8 mouse cellular contexts compared by ENCODE assay signal in genomic region chr16:22162066-22162511, GRCm38 (mm10). TPM values are rescaled to one million over a fixed set of nuclear protein-coding genes. Genes with fewer than 3 reads are reported as not detected.
DNase-seq lines count a peak whose midpoint lies in the region; ATAC-seq and TF ChIP-seq lines count a peak whose summit lies in the region.

No protein-coding gene starts in this region.

- no peak overlapping the region for H3K27ac ChIP-seq in cerebellum, adult 2 months (ENCODE audit: insufficient read depth, low read length)
- H3K27ac ChIP-seq in neural tube, embryonic 11.5 days (ENCODE audit: low read depth, low read length) = peak overlapping the region; percentile 91
- peak overlapping the region; percentile 52 for H3K27ac ChIP-seq in liver, embryonic 11.5 days (ENCODE audit: low read depth, low read length)
- H3K27ac ChIP-seq in stomach, embryonic 15.5 days = peak overlapping the region; percentile 93

- peak overlapping the region; percentile 91 for H3K4me2 ChIP-seq in neural tube, embryonic 11.5 days (ENCODE audit: low read depth)
- peak overlapping the region; percentile 64 for H3K4me2 ChIP-seq in liver, embryonic 11.5 days
- peak overlapping the region; percentile 82 for H3K4me2 ChIP-seq in stomach, embryonic 15.5 days

- H3K27me3 ChIP-seq in cerebellum, adult 2 months (ENCODE audit: control insufficient read depth, insufficient read depth, low read length) = peaks cover 8% of the 10 kb centered on the region; the same call in 1 of the 2 replicates
- H3K27me3 ChIP-seq in neural tube, embryonic 11.5 days (ENCODE audit: control insufficient read depth, insufficient read depth, low read length) = no peaks in the 10 kb centered on the region
- peaks cover 43% of the 10 kb centered on the region for H3K27me3 ChIP-seq in liver, embryonic 11.5 days (replicated peaks; ENCODE audit: control insufficient read depth, insufficient read depth, low read length)
- H3K27me3 ChIP-seq in stomach, embryonic 15.5 days (replicated peaks) = no peaks in the 10 kb centered on the region

- ATAC-seq in neural tube, embryonic 11.5 days (ENCODE audit: insufficient read depth, low FRiP score, low TSS enrichment) = peak; percentile 23
- ATAC-seq in liver, embryonic 11.5 days (replicated peaks; ENCODE audit: low FRiP score) = no peak
- no peak for ATAC-seq in stomach, embryonic 15.5 days (ENCODE audit: insufficient read depth, low FRiP score, low read depth)
- ATAC-seq in erythroid progenitor cell, adult 5-6 weeks (replicated peaks; ENCODE audit: low FRiP score, poor library complexity, severe bottlenecking) = no peak

- no peaks in the 10 kb centered on the region for H3K36me3 ChIP-seq in neural tube, embryonic 11.5 days (ENCODE audit: control insufficient read depth, insufficient read depth, low read length)
- H3K36me3 ChIP-seq in liver, embryonic 11.5 days (ENCODE audit: control insufficient read depth, insufficient read depth, low read length) = no peaks in the 10 kb centered on the region
- no peaks in the 10 kb centered on the region for H3K36me3 ChIP-seq in stomach, embryonic 15.5 days

- no peak for TF ChIP-seq CTCF in cerebellum, adult 2 months (IDR thresholded peaks at IDR 0.05; ENCODE audit: borderline replicate concordance, insufficient read depth, low read depth, low read length)

- peak in 1 of 2 experiments; percentile 8 for DNase-seq in cerebellum, adult 2 months
- DNase-seq in cerebellum, adult 9-11 months = no peak
- peak; percentile 61 for DNase-seq in neural tube, embryonic 11.5 days (ENCODE audit: low spot score)
- DNase-seq in neural tube, embryonic 10.5 days (ENCODE audit: extremely low spot score, low spot score) = no peak
- DNase-seq in forelimb bud, embryonic 11.5 days (ENCODE audit: low read depth, low spot score) = peak; percentile 16
- DNase-seq in liver, embryonic 11.5 days (ENCODE audit: low spot score) = peak; percentile 56

- H3K9ac ChIP-seq in neural tube, embryonic 11.5 days (ENCODE audit: low read length) = peak overlapping the region; percentile 94
- H3K9ac ChIP-seq in liver, embryonic 11.5 days (ENCODE audit: low read depth, low read length) = peak overlapping the region; percentile 82
- H3K9ac ChIP-seq in stomach, embryonic 15.5 days = peak overlapping the region; percentile 94

- H3K4me3 ChIP-seq in cerebellum, adult 2 months (replicated peaks; ENCODE audit: insufficient read depth, low read depth, low read length) = peak overlapping the region; percentile 2
- peak overlapping the region; percentile 99 for H3K4me3 ChIP-seq in neural tube, embryonic 11.5 days (ENCODE audit: low read depth, low read length)
- H3K4me3 ChIP-seq in liver, embryonic 11.5 days (ENCODE audit: low read depth, low read length) = peak overlapping the region; percentile 82
- peak overlapping the region; percentile 99 for H3K4me3 ChIP-seq in stomach, embryonic 15.5 days (replicated peaks)

- TF ChIP-seq POLR2A in cerebellum, adult 2 months (IDR thresholded peaks at IDR 0.05; ENCODE audit: borderline replicate concordance, insufficient read depth, low read length) = no peak

- H3K4me1 ChIP-seq in cerebellum, adult 2 months (ENCODE audit: control insufficient read depth, insufficient read depth, low read length) = no peaks in the 10 kb centered on the region
- peaks cover 7% of the 10 kb centered on the region; the same call in 1 of the 2 replicates for H3K4me1 ChIP-seq in neural tube, embryonic 11.5 days (ENCODE audit: control insufficient read depth, insufficient read depth, low read length)
- no peaks in the 10 kb centered on the region for H3K4me1 ChIP-seq in liver, embryonic 11.5 days (replicated peaks; ENCODE audit: control insufficient read depth, insufficient read depth, low read length)
- peaks cover 15% of the 10 kb centered on the region; the same call in 1 of the 2 replicates for H3K4me1 ChIP-seq in stomach, embryonic 15.5 days

- under 1% methylated on average over 19 of the region's 19 CpGs for WGBS in cerebellum, adult 2 months
- under 1% methylated on average over 18 of the region's 19 CpGs for WGBS in neural tube, embryonic 11.5 days
- WGBS in liver, embryonic 11.5 days = under 1% methylated on average over 19 of the region's 19 CpGs
- under 1% methylated on average over 19 of the region's 19 CpGs for WGBS in stomach, embryonic 15.5 days

- no peaks in the 10 kb centered on the region for H3K9me3 ChIP-seq in neural tube, embryonic 11.5 days (ENCODE audit: control insufficient read depth, low read length)
- no peaks in the 10 kb centered on the region for H3K9me3 ChIP-seq in liver, embryonic 11.5 days (ENCODE audit: control insufficient read depth, low read length)
- H3K9me3 ChIP-seq in stomach, embryonic 15.5 days = no peaks in the 10 kb centered on the region

RNA-seq across cellular contexts. Expression of gene Igf2bp2, which starts 1.0 kb away (rescaled TPM):
- polyA plus RNA-seq in cerebellum, adult 2 months (2012; rRNA removed) = 0.22 and 0.23 TPM in 2 replicates
- polyA plus RNA-seq in neural tube, embryonic 11.5 days (2014; fragmentation: Nextera tagmentation; extraction: Ambion mirVana) = 141 and 143 TPM in 2 replicates
- polyA plus RNA-seq in liver, embryonic 11.5 days (2014; fragmentation: Nextera tagmentation; extraction: Ambion mirVana) = 75.1 and 77.1 TPM in 2 replicates
- 101 and 115 TPM in 2 replicates for polyA plus RNA-seq in stomach, embryonic 15.5 days (2015; fragmentation: Nextera tagmentation; extraction: Ambion mirVana)
- total RNA-seq in erythroid progenitor cell, adult 5-6 weeks (2015; ENCODE audit: low replicate concordance) = 1.1 TPM in 1 of 2 replicates, not detected in the other
- 0.38 TPM in 1 of 2 replicates, not detected in the other for total RNA-seq in erythroid progenitor cell, adult 5-6 weeks (2017; ENCODE audit: low replicate concordance)

Comparison
In these comparisons a context has a peak if more than half of its experiments do, and no peak if none do; other contexts are left out.
1. DNase-seq: peak in neural tube, embryonic 11.5 days (single experiment), forelimb bud, embryonic 11.5 days (single experiment) and liver, embryonic 11.5 days (single experiment); none in cerebellum, adult 9-11 months (single experiment) and neural tube, embryonic 10.5 days (single experiment).
2. H3K4me3 ChIP-seq: peak in every context shown above with its lines; median percentile 99 in neural tube, embryonic 11.5 days; 99 in stomach, embryonic 15.5 days; 82 in liver, embryonic 11.5 days; 2 in cerebellum, adult 2 months.
3. RNA of gene Igf2bp2, which starts 1.0 kb away (polyA plus RNA-seq): 141 to 143 TPM in neural tube, embryonic 11.5 days, 101 to 115 TPM in stomach, embryonic 15.5 days and 75.1 to 77.1 TPM in liver, embryonic 11.5 days; 0.22 to 0.23 TPM in cerebellum, adult 2 months; every median in the first group is over 10 times any median in the second.
4. Peak in every context shown above with its lines, with median percentiles within 50 percentile points of each other: H3K4me2 ChIP-seq and H3K9ac ChIP-seq.